Mouse (Mus musculus) forebrain, embryonic 12.5 days (tissue): Measurements from ENCODE around the gene Stab1. TPM values are rescaled to one million over a fixed set of nuclear protein-coding genes. Genes with fewer than 3 reads are reported as not detected.
A peak's percentile ranks its signal among the peaks of the same experiment; 100 is the strongest.

Experiments
- ATAC-seq: fragments of 200-750 bp; cut with Nextera tagmentation; 2 replicates; pipeline ENCODE4 v1.8.0; 2017; ENCODE audit warnings: moderate TSS enrichment; ENCODE audit not compliant: low FRiP score
- H3K27ac ChIP-seq: fragments of 300-500 bp; sonication (generic); 2 replicates; pipeline ENCODE4 v1.5.1; 2016; ENCODE audit warnings: mild to moderate bottlenecking
- H3K27me3 ChIP-seq: fragments of 300-500 bp; sonication (generic); 2 replicates; pipeline ENCODE4 v1.6.1; 2016; ENCODE audit warnings: mild to moderate bottlenecking
- H3K36me3 ChIP-seq: fragments of 300-500 bp; sonication (generic); replicated peaks from 2 replicates; pipeline ENCODE4 v1.6.1; 2016; ENCODE audit warnings: mild to moderate bottlenecking
- H3K4me1 ChIP-seq: fragments of 300-500 bp; sonication (generic); 2 replicates; pipeline ENCODE4 v1.6.1; 2016
- H3K4me2 ChIP-seq: fragments of 300-500 bp; sonication (generic); 2 replicates; pipeline ENCODE4 v1.6.1; 2016; ENCODE audit warnings: mild to moderate bottlenecking, moderate library complexity
- H3K4me3 ChIP-seq: fragments of 300-500 bp; sonication (generic); replicated peaks from 2 replicates; pipeline ENCODE4 v1.5.1; 2016; ENCODE audit warnings: mild to moderate bottlenecking
- H3K9ac ChIP-seq: fragments of 300-500 bp; sonication (generic); 2 replicates; pipeline ENCODE4 v1.6.1; 2016; ENCODE audit warnings: mild to moderate bottlenecking
- H3K9me3 ChIP-seq: fragments of 300-500 bp; sonication (generic); 2 replicates; pipeline ENCODE4 v1.6.1; 2016
- WGBS: fragments of 180-500 bp; shearing (Covaris S2); methylation state at CpG from one replicate; pipeline ENCODE4 v1.1.7; 2016; 5-methylcytosine and 5-hydroxymethylcytosine counted together
- polyA plus RNA-seq: library from polyadenylated mRNA; unstranded; fragments of >200 nt; fragmentation: Nextera tagmentation; extraction: Ambion mirVana; gene quantifications from 2 replicates; pipeline ENCODE4 v1.2.1, GENCODE M21; 2016

Stab1 gene
- polyA plus RNA-seq, 1 experiment from 2014 or later: 23.1 TPM

GRCm38 (mm10) chr14:31134015-31135000 lies 34.1 kb downstream of the Stab1 start:
- H3K27ac ChIP-seq: peak overlapping the region; percentile 50; the same call in 1 of the 2 replicates
- H3K4me2 ChIP-seq: no peak overlapping the region
- H3K4me3 ChIP-seq: no peak overlapping the region
- peaks cover 54% of the 10 kb centered on the region for H3K36me3 ChIP-seq
- no peak overlapping the region for H3K9ac ChIP-seq
- peaks cover 30% of the 10 kb centered on the region for H3K4me1 ChIP-seq
- no peaks in the 10 kb centered on the region for H3K9me3 ChIP-seq
- WGBS: 86% methylated on average over 25 of the region's 25 CpGs
- H3K27me3 ChIP-seq: no peaks in the 10 kb centered on the region
- no peak for ATAC-seq

GRCm38 (mm10) chr14:31133023-31133665 lies 35.3 kb downstream of the Stab1 start:
- no peak overlapping the region for H3K4me3 ChIP-seq
- H3K9me3 ChIP-seq: no peaks in the 10 kb centered on the region
- peak overlapping the region; percentile 93 for H3K9ac ChIP-seq
- no peak for ATAC-seq
- WGBS: 82% methylated on average over 11 of the region's 11 CpGs
- peak overlapping the region; percentile 46; the same call in 1 of the 2 replicates for H3K27ac ChIP-seq
- peaks cover 42% of the 10 kb centered on the region for H3K36me3 ChIP-seq
- H3K27me3 ChIP-seq: no peaks in the 10 kb centered on the region
- H3K4me1 ChIP-seq: peaks cover 33% of the 10 kb centered on the region
- peak overlapping the region; percentile 87 for H3K4me2 ChIP-seq

- no peak for ATAC-seq
- H3K27me3 ChIP-seq: no peaks in the 10 kb centered on the region
- peaks cover 36% of the 10 kb centered on the region for H3K36me3 ChIP-seq
- no peaks in the 10 kb centered on the region for H3K9me3 ChIP-seq
- H3K4me2 ChIP-seq: peak overlapping the region; percentile 87
- peaks cover 36% of the 10 kb centered on the region for H3K4me1 ChIP-seq
- WGBS: 91% methylated on average over 7 of the region's 7 CpGs
- peak overlapping the region; percentile 93 for H3K9ac ChIP-seq
- H3K27ac ChIP-seq: peak overlapping the region; percentile 46; the same call in 1 of the 2 replicates
- H3K4me3 ChIP-seq: peak overlapping the region; percentile 94
Measured at GRCm38 (mm10) chr14:31132491-31132975, 35.9 kb downstream of the Stab1 start.

- peaks cover 31% of the 10 kb centered on the region for H3K36me3 ChIP-seq
- H3K9ac ChIP-seq: peak overlapping the region; percentile 93
- H3K4me1 ChIP-seq: peaks cover 41% of the 10 kb centered on the region
- peak overlapping the region; percentile 46; the same call in 1 of the 2 replicates for H3K27ac ChIP-seq
- no peak for ATAC-seq
- H3K4me3 ChIP-seq: peak overlapping the region; percentile 94
- WGBS: 13% methylated on average over 6 of the region's 6 CpGs
- peak overlapping the region; percentile 87 for H3K4me2 ChIP-seq
- H3K9me3 ChIP-seq: no peaks in the 10 kb centered on the region
- H3K27me3 ChIP-seq: no peaks in the 10 kb centered on the region
Measured at GRCm38 (mm10) chr14:31132031-31132430, 36.4 kb downstream of the Stab1 start.

GRCm38 (mm10) chr14:31131272-31131821 lies 37.1 kb downstream of the Stab1 start:
- H3K27me3 ChIP-seq: no peaks in the 10 kb centered on the region
- H3K4me3 ChIP-seq: peak overlapping the region; percentile 94
- H3K36me3 ChIP-seq: peaks cover 24% of the 10 kb centered on the region
- peak; percentile 12 for ATAC-seq
- no peaks in the 10 kb centered on the region for H3K9me3 ChIP-seq
- H3K4me2 ChIP-seq: peak overlapping the region; percentile 87
- H3K27ac ChIP-seq: peak overlapping the region; percentile 95
- H3K9ac ChIP-seq: peak overlapping the region; percentile 93
- H3K4me1 ChIP-seq: peaks cover 46% of the 10 kb centered on the region
- under 1% methylated on average over 43 of the region's 43 CpGs for WGBS

- Histone ChIP-seq H3K4me3 (peak within 1 kb of the TSS; percentile 94), H3K4me2 (peak within 1 kb of the TSS; percentile 87), H3K27me3 (no peaks in the 10 kb centered on the region), H3K4me1 (peaks cover 50% of the 10 kb centered on the region), H3K27ac (peak within 1 kb of the TSS; percentile 95), H3K36me3 (peaks cover 16% of the 10 kb centered on the region), H3K9me3 (no peaks in the 10 kb centered on the region), H3K9ac (peak within 1 kb of the TSS; percentile 93)
- WGBS: 5% methylated on average over 56 of the region's 63 CpGs
- peak; percentile 85 for ATAC-seq
Measured at GRCm38 (mm10) chr14:31130236-31131220, 37.9 kb downstream of the Stab1 start, which contains the start of gene Nt5dc2. Gene Nt5dc2 (plus strand): TSS chr14:31131053.

- H3K9me3 ChIP-seq: no peaks in the 10 kb centered on the region
- H3K9ac ChIP-seq: 0 out of 2 replicates have a peak overlapping the region, but pooled peaks have one; percentile 33
- peaks cover 7% of the 10 kb centered on the region for H3K36me3 ChIP-seq
- H3K27ac ChIP-seq: peak overlapping the region; percentile 95
- H3K4me3 ChIP-seq: peak overlapping the region; percentile 59
- H3K4me2 ChIP-seq: peak overlapping the region; percentile 87
- ATAC-seq: no peak
- peaks cover 54% of the 10 kb centered on the region for H3K4me1 ChIP-seq
- no peaks in the 10 kb centered on the region for H3K27me3 ChIP-seq
- whole genome bisulfite sequencing: 69% methylated on average over 15 of the region's 15 CpGs
Measured at GRCm38 (mm10) chr14:31129326-31130235, 38.9 kb downstream of the Stab1 start.

- peak; percentile 94 for ATAC-seq
- Histone ChIP-seq H3K9me3 (no peaks in the 10 kb centered on the region), H3K4me3 (peak within 1 kb of the TSS; percentile 59), H3K4me2 (peak within 1 kb of the TSS; percentile 82), H3K4me1 (peaks cover 54% of the 10 kb centered on the region), H3K27me3 (no peaks in the 10 kb centered on the region), H3K9ac (peak within 1 kb of the TSS; percentile 72), H3K27ac (peak within 1 kb of the TSS; percentile 95), H3K36me3 (0 out of 2 replicates have a peak, but pooled peaks cover 4% of the 10 kb centered on the region)
- WGBS: under 1% methylated on average over 29 of the region's 33 CpGs
Measured at GRCm38 (mm10) chr14:31128826-31129219, 39.6 kb downstream of the Stab1 start, which contains the start of gene Smim4. Gene Smim4 (minus strand): TSS chr14:31128956.

- peak; percentile 12 for ATAC-seq
- peaks cover 51% of the 10 kb centered on the region for H3K4me1 ChIP-seq
- H3K27ac ChIP-seq: peak overlapping the region; percentile 77
- H3K4me3 ChIP-seq: peak overlapping the region; percentile 59
- H3K9me3 ChIP-seq: no peaks in the 10 kb centered on the region
- 1% methylated on average over 23 of the region's 23 CpGs for WGBS
- H3K27me3 ChIP-seq: no peaks in the 10 kb centered on the region
- H3K4me2 ChIP-seq: peak overlapping the region; percentile 82
- peaks cover 8% of the 10 kb centered on the region; the same call in 1 of the 2 replicates for H3K36me3 ChIP-seq
- peak overlapping the region; percentile 72 for H3K9ac ChIP-seq
Measured at GRCm38 (mm10) chr14:31128101-31128825, 40.2 kb downstream of the Stab1 start.

- H3K4me1 ChIP-seq: peaks cover 37% of the 10 kb centered on the region
- H3K4me2 ChIP-seq: peak overlapping the region; percentile 34; the same call in 1 of the 2 replicates
- H3K36me3 ChIP-seq: peaks cover 13% of the 10 kb centered on the region
- H3K27me3 ChIP-seq: no peaks in the 10 kb centered on the region
- WGBS: 97% methylated on average over 8 of the region's 8 CpGs
- no peak for ATAC-seq
- no peak overlapping the region for H3K9ac ChIP-seq
- H3K4me3 ChIP-seq: no peak overlapping the region
- no peaks in the 10 kb centered on the region for H3K9me3 ChIP-seq
- H3K27ac ChIP-seq: no peak overlapping the region
Measured at GRCm38 (mm10) chr14:31126826-31127225, 41.6 kb downstream of the Stab1 start.
